In the genomic region with DNA sequence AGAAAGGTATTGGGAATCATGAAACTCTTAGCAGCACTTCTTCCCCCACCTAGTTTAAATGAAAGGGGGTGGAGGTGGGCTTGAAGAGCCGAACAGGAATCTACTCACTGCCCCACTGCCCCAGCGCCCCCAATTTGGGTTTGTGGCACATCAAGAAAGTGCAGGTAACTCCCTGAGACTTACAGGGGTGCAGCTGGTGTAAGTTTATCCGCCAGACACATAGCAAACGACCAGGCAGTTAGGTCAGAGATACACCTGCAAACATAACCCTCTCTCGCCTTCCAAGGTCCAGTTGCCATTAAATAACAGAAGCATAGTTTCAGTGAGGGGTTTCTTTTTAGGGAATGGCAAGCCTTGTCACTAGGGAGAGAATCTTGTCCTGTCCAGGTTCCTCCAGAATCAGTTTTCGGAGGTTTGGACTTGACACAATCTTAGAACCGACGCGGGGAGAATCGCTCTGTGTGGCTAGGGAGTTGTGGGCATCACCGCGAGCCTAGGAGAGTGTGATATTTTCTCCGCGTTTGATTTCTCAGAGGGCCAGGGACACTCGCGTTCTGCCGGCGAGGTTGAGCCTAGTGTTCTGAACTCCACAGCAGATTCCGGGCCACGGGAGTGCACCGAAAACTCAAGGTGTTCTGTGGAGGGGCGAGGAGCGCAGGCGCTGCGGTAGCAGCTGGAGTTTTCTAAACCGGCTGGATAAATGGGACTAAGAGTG, we compare ENCODE assay signal across 9 mouse cellular contexts. TPM values are rescaled to one million over a fixed set of nuclear protein-coding genes. Genes with fewer than 3 reads are reported as not detected.
A peak's percentile ranks its signal among the peaks of the same experiment; 100 is the strongest.
DNase-seq lines count a peak whose midpoint lies in the region; TF ChIP-seq lines count a peak whose summit lies in the region.
"Had no signal": no experiment of that assay in that cellular context is flagged by ENCODE, and none has a peak within 500 bp of the region (broad histone marks: within the 10 kb centered on the region; RNA-seq: fewer than 3 reads in every experiment).

No protein-coding gene starts in this region.

- peak overlapping the region; percentile 39 for H3K4me3 ChIP-seq in layer of hippocampus, adult 2 months
- peak overlapping the region; percentile 10; the same call in 1 of the 2 replicates for H3K4me3 ChIP-seq in embryonic fibroblast, embryonic 13.5 days (ENCODE audit: insufficient read depth, low read length)
- H3K4me3 ChIP-seq in limb, embryonic 10.5 days = peak overlapping the region; percentile 49
- H3K4me3 ChIP-seq in olfactory bulb, adult 2 months (ENCODE audit: insufficient read depth, low read depth, low read length) = peak overlapping the region; percentile 75

- no peak for TF ChIP-seq POLR2A in embryonic fibroblast, embryonic 13.5 days (IDR thresholded peaks at IDR 0.05; ENCODE audit: low read depth, low read length)
- no peak for TF ChIP-seq POLR2A in olfactory bulb, adult 2 months (IDR thresholded peaks at IDR 0.05; ENCODE audit: insufficient read depth, low read depth, low read length)

- no peak overlapping the region for H3K27ac ChIP-seq in layer of hippocampus, adult 2 months
- H3K27ac ChIP-seq in embryonic fibroblast, embryonic 13.5 days (ENCODE audit: insufficient read depth, low read length) = no peak overlapping the region
- no peak overlapping the region for H3K27ac ChIP-seq in limb, embryonic 10.5 days
- H3K27ac ChIP-seq in olfactory bulb, adult 2 months (ENCODE audit: insufficient read depth, low read depth, low read length) = peak overlapping the region; percentile 34

- H3K27me3 ChIP-seq in limb, embryonic 10.5 days (ENCODE audit: low read depth, poor library complexity, severe bottlenecking) = peaks cover 92% of the 10 kb centered on the region

- H3K9me3 ChIP-seq in limb, embryonic 10.5 days (replicated peaks) = no peaks in the 10 kb centered on the region

- no peaks in the 10 kb centered on the region; the same call in 1 of the 2 replicates for H3K4me1 ChIP-seq in embryonic fibroblast, embryonic 13.5 days (ENCODE audit: control insufficient read depth, insufficient read depth, low read length)
- H3K4me1 ChIP-seq in limb, embryonic 10.5 days = peaks cover 28% of the 10 kb centered on the region
- H3K4me1 ChIP-seq in olfactory bulb, adult 2 months (ENCODE audit: control insufficient read depth, insufficient read depth, low read length) = peaks cover 11% of the 10 kb centered on the region; the same call in 1 of the 2 replicates

- 2% methylated on average over 26 of the region's 26 CpGs for WGBS in limb, embryonic 10.5 days
- 2% methylated on average over 26 of the region's 26 CpGs for WGBS in olfactory bulb, adult 2 months

- no peaks in the 10 kb centered on the region for H3K36me3 ChIP-seq in limb, embryonic 10.5 days

- TF ChIP-seq CTCF in layer of hippocampus, adult 2 months (conservative IDR thresholded peaks at IDR 0.05) = no peak
- TF ChIP-seq CTCF in embryonic fibroblast, embryonic 13.5 days (IDR thresholded peaks at IDR 0.05; ENCODE audit: borderline replicate concordance, insufficient read depth, low read length) = no peak
- no peak for TF ChIP-seq CTCF in olfactory bulb, adult 2 months (IDR thresholded peaks at IDR 0.05; ENCODE audit: insufficient read depth, low read depth, low read length)

- no peak for DNase-seq in layer of hippocampus, adult 2 months (ENCODE audit: low spot score in 2 of 2)
- no peak for DNase-seq in layer of hippocampus, postnatal 10 days (ENCODE audit: low spot score in 2 of 2)
- DNase-seq in limb, embryonic 10.5 days (ENCODE audit: low spot score) = no peak
- no peak for DNase-seq in adrenal gland, adult 8-10 months
- DNase-seq in left cerebral cortex, adult 8-10 months (ENCODE audit: low spot score in 2 of 2) = no peak
- no peak for DNase-seq in layer of hippocampus, adult 8-10 months (ENCODE audit: low spot score in 2 of 2)

RNA-seq across cellular contexts. Expression of gene Nxph1, which starts 2.5 kb away (rescaled TPM):
- 10 to 100 TPM; 37.1 to 38.0 TPM for total RNA-seq in layer of hippocampus, adult 2 months (2021)
- total RNA-seq in layer of hippocampus, postnatal 10 days (2021) = 10 to 100 TPM; 53.6 to 55.6 TPM
- polyA plus RNA-seq in embryonic fibroblast, embryonic 13.5 days (2011; ENCODE audit: insufficient read length, low read depth, missing spikeins) = not detected in 2 replicates
- polyA plus RNA-seq in limb, embryonic 10.5 days (2016; fragmentation: Nextera tagmentation; extraction: Ambion mirVana) = not detected in 2 replicates
- polyA plus RNA-seq in olfactory bulb, adult 2 months (2012; ENCODE audit: insufficient read depth, insufficient read length, low replicate concordance, missing spikeins) = not detected in 2 replicates
- under 1 TPM; 0.22 to 0.77 (median 0.39) TPM for total RNA-seq in adrenal gland, adult 8-10 months (2022)
- total RNA-seq in left cerebral cortex, adult 8-10 months (2022) = 10 to 100 TPM; 39.4 to 45.1 (median 40.2) TPM
- 10 to 100 TPM; 37.4 to 38.6 (median 38.1) TPM for total RNA-seq in layer of hippocampus, adult 8-10 months (2022)
- total RNA-seq: hematopoietic stem cell, adult 5-6 weeks had no signal

Comparison
In these comparisons a context has a peak if more than half of its experiments do, and no peak if none do; other contexts are left out.
1. H3K4me3 ChIP-seq: peak in every context shown above with its lines; median percentile 75 in olfactory bulb, adult 2 months; 49 in limb, embryonic 10.5 days; 39 in layer of hippocampus, adult 2 months; 10 in embryonic fibroblast, embryonic 13.5 days.
2. RNA of gene Nxph1, which starts 2.5 kb away (total RNA-seq): 53.6 to 55.6 TPM in layer of hippocampus, postnatal 10 days, 39.4 to 45.1 TPM in left cerebral cortex, adult 8-10 months, 37.4 to 38.6 TPM in layer of hippocampus, adult 8-10 months and 37.1 to 38.0 TPM in layer of hippocampus, adult 2 months; 0.22 to 0.77 TPM in adrenal gland, adult 8-10 months; every median in the first group is over 10 times any median in the second.